Mouse (Mus musculus) ovary, postnatal 36 days (tissue): Measurements from ENCODE around the gene Hand1.
A peak's percentile ranks its signal among the peaks of the same experiment; 100 is the strongest.
"Not testable (repeated sequence)": the region's sequence is repeated elsewhere in the genome, so short reads cannot be mapped to it uniquely, and the experiment has no call there.

ENCODE experiments used
- DNase-seq: peaks from one replicate; pipeline ENCODE4 v3.0.0; 2022; ENCODE audit warnings: low spot score, mixed read lengths

Hand1 gene

DNA sequence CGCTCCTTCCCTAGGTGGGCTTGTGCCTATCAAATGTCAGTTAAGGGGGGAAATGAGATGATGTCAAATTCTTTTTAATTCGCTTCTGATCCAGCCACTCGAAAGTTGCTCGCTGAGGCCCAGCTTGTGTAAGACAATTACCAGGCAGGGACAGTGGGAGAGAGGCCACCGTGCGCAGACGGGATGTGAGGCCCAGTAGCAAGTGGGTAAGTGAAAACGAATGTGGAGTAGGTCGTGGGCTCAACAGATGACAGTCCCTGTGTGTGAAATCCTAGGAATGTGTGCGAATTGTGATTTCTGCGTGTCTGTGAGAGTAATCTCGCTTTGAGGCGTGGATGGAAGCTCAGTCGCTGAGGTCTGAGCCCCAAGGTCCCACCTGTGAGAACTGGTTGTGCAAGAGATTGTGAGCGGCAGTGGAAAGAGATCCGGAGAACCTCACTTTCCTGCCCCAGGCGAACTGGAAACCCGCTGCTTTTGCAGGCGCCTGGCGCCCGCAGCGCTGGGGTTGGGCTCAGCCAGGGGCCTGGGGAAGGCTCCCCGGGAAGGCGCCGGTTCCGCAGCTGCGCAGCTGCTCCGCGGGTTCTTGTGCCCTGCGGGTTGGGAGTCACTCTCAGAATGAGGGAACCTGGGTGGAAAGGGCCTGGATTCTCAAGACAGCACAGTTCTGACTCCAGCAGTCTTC lies 819 bp upstream of the Hand1 start:
- DNase-seq: no peak

GRCm38 (mm10) chr11:57831861-57832260 lies 757 bp downstream of the Hand1 start:
- no peak for DNase-seq

- no peak for DNase-seq
Observed at GRCm38 (mm10) chr11:57831281-57831781, 1.3 kb downstream of the Hand1 start.

DNA sequence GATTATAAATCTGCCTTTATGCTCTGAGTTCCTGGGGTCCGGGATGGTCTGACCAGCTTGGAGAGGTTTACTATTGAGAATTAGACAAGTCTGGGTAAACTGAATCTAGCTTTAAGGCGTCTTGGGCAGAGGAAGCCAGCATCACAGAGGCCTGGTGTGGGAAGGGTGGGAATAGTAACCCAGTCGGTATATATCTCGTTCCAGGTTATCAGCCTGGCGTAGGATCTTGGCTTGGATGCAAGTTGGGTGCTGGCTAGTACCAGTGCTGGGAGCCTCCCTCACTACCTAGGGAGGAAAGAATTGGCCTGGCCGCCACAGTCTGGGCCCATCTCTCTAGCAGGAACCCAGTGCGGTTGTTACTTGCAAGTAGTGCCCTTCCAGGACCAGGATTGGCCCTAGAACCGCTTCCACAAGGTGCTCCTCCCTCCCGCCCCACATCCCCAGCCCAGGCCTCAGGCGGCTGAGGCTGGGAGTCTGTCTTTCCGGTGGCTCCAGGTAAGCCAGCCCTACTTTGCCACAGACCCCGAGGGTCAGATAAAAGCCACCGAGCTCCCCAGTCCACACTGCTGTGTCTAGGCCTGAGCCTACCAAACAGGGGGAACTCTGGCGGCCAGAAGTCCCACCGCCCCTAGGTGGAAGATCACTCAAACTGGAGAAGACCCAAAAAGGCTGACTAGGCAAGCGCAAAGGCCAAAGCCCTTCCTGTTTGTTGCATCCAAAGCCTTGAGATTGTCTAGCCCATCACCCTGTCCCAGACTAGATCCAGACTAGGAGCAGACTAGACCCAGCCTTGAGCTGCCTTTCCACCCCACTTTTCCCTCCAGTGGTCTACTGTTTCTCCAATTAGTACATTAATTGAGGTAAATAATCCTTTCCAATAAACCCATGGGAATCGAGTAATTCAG lies 2.5 kb downstream of the Hand1 start:
- no peak for DNase-seq

- DNase-seq: no peak
Observed at GRCm38 (mm10) chr11:57828955-57829870, 3.4 kb downstream of the Hand1 start.

DNA sequence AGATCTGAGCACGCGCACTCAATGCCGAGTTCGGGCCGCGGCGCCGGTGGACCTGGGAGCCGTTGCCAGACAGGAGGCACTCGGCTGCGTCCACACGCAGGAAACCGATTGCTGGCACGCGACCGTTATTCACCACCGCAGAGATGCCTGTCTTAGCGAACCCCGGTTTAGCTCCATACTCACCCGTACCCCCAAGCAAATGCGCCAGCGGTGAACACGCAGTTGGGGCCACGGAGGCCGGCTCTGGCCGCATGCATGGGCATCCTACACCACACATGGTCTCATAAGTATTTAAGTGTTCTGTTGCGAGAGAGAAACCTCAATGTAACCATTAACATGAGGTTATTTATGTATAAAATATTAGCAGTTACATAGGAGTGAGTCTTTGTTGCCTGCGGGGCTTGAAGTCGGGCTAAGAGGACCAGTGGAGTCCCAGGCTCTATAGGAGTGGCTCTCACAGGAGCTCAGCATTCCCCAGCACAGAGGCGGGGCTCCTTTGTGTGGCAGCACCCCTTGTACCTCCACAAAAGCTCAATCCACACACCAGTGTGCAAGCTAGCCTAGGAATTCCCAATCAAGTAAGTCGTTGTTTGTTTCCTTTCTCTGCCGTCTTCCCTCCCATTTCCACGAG lies 4.6 kb downstream of the Hand1 start:
- no peak for DNase-seq

DNA sequence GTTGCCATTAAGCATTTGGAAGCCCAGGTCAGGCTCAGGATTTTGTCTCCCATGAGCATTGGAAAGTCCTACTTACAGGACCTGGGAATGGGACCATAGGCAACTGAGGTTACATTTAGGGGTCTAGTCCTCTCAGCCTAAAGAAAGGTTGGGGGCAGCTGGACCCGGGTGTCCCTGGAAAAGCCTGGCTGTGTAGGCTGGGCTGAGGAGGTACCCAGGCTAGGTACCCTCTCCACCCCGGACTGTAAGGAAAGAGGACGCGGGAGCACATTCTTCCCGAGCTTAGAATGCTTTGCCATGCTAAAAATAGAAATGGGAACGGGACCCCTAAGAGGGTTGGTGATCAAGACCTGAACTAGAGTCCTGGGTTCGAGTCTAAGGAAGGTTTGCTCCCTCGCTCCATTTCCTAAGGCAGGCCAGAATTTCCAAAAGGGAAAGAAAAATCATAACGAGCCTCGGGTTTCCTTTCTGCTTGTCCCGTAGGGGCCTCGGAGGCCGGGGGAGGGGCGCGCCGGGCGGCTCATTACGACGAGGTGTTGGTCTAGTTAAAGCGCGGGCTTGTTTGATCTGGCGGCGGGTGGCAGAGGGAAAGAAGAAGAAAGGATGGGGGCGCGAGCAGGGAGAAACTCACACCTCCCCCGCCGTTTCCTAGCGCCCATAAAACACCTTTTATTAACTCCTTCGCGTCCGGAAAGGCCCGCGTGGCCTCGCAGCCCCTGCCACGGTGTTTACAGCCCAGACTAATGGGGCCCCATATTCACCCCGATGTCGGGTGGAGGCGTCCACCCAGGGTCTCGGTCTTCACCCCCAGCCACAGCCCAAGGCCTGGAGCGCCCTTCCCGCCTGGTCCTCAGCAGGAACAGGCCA lies 5.3 kb downstream of the Hand1 start:
- peak; percentile 19 for DNase-seq

DNA sequence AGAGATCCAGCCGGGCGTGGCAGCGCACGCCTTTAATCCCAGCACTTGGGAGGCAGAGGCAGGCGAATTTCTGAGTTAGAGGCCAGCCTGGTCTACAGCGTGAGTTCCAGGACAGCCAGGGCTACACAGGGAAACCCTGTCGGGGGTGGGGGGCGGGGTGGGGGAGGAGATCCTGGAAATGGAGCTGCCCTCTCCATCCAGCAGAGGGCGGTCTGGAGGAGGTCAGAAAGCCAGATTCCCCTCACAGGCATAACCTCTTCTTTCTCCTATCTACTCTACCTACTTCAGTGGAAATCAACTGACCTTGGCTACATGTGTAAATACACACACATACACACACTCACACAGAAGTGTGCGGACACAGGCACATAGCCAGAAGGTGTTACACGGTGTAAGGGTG lies 7.4 kb downstream of the Hand1 start:
- DNase-seq: not testable (repeated sequence)

DNA sequence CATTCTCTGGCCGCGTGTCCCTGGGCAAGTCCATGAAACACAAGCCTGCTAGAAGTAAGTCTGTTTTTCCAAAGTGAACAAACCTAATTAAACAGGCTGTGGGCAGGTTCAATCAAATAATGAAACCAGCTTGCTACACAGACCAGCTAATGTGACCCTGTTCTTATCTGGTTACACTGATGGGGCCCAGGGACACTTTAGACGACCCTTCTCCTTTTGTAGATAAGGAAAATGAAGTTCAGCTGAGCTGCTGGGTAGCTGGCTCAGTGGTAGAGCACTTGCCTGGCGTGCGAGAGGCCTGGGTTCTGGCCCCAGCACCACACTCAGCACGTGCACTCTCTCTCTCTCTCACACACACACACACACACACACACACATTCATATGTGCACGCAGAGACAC lies 8.9 kb downstream of the Hand1 start:
- no peak for DNase-seq

GRCm38 (mm10) chr11:57823159-57823558 lies 9.5 kb downstream of the Hand1 start:
- not testable (repeated sequence) for DNase-seq

DNA sequence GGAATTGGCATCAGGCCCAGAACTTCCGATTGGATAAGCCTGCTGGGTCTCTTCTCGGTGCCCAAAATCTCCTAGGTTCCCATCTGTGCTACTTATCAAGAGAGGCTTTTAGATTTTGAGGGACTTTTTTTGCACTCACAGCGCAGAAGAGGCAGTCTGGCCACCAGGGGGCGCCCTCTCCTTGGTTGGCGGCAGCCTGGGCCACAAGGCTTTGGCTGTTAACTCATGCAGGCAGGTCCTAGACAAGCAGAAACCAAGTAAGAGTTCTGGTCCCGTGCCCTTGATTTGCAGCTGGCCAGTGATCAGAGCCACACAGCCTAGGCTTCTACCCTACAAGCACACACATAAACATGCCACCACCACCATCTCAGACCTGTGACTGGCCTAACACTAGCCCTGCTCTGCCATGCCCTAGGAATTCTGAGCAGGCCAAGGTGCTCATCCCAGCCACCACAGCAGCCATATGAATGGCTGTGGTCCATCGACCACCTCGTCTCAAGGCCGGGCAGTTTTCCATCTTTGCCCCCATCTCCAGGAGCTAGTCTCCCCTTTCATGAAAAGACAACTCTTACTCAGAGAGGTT lies 12.5 kb downstream of the Hand1 start:
- peak; percentile 85 for DNase-seq

- no peak for DNase-seq
Observed at GRCm38 (mm10) chr11:57818189-57818588, 14.4 kb downstream of the Hand1 start.

- no peak for DNase-seq
Observed at GRCm38 (mm10) chr11:57813641-57814040, 19.0 kb downstream of the Hand1 start.

GRCm38 (mm10) chr11:57812212-57812611 lies 20.4 kb downstream of the Hand1 start:
- no peak for DNase-seq

- DNase-seq: no peak
Observed at GRCm38 (mm10) chr11:57811006-57811405, 21.6 kb downstream of the Hand1 start.

DNA sequence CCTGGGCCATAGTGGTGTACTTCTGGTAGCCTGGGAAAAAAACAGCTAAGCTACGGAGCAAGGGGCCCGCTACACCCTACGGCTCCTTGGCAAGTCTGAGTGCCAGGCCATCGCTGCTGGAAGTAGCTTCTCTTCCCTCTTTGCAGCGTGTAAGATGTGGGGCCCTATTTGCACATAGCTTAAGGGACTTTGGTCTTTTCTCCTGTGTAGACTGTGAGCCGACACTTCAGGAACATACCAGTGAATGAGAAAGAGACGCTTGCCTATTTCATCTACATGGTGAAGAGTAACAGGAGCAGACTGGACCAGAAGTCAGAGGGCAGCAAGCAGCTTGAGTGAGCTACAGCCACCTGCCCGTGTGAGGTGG lies 22.9 kb downstream of the Hand1 start:
- DNase-seq: no peak

DNA sequence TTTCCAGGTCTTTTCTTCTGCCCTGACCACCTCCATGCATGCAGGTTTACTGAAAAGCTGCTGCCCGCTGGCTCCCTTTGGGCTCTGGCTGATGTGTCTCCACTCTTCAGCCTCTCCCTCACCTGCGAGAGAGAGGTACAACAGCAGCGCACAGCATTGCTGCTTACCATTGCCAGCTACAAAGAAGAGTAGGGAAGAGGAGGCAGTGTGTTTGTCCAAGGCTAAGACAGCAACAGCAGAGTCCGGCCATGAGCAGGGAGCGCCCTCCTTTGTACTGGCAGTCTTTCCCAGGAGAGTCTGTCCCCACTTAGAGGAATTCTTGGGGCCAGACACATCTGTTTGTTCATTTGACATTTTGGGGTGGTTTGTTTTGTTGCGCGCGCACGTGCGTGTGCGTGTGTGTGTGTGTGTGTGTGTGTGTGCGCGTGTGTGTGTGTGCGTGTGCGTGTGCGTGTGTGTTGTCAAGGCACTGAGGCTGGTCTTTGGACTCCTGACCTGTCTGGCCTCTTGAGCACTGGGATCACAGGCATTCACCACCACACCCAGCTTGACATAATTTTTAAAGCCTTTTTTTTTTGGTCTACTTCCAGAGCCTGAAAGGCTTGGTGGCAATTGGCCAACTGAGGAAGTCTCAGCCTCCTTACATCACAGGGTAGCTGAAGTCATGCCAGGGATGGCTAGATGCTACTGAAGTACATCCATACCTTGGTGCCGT lies 23.4 kb downstream of the Hand1 start:
- DNase-seq: no peak

DNA sequence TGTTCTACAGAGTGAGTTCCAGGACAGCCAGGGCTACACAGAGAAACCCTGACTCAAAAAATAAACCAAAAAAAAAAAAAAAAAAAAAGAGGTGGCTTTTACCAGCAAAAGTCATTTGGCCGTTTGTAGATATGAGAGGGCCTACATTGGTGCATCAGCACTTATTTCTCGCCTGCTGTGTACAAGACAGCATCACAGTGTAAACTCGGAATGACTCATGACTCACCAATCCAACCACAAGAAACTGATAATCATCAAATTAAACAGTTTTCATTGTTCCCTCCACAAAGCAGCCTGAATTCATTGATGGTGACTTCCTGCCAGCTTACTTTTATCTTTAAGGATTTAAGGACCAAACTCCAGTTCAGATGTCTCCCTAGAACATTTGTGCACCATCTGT lies 27.6 kb downstream of the Hand1 start:
- no peak for DNase-seq

- no peak for DNase-seq
Observed at GRCm38 (mm10) chr11:57802511-57802870, 30.1 kb downstream of the Hand1 start.
